Mouse (Mus musculus) layer of hippocampus, postnatal 36 days (tissue): ENCODE measurements around the gene Snd1. TPM values are rescaled to one million over a fixed set of nuclear protein-coding genes. Genes with fewer than 3 reads are reported as not detected.

Experiments used
- DNase-seq, 2 experiments: peaks; one replicate each; pipeline ENCODE4 v3.0.0; 2022
- total RNA-seq, 2 experiments: library from RNA; stranded (reverse); gene quantifications; 2 replicates each; pipeline ENCODE4 v1.2.3; 2021

The Snd1 gene
- total RNA-seq, 2 experiments from 2014 or later, result 107 to 114 TPM

DNA sequence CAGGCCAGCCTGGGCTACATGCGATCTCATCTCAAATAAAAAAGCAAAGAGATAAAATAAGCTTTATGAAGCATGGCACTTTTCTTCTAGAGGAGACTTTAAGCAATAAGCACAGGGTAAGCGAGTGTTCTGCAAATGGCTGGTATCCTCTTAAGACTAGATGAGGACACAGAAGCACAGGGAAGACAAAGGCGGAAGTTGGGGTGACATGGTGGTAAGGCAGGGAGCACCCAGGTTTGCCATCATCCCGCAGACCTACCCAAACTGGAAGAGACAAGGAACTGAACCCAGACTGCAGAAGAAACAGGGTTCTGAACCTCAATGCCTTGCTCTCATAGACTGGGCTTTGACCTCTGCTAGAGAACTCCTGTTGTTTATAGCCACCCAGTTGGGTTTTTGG is 119.8 kb downstream of the Snd1 start:
- no peak for DNase-seq

DNA sequence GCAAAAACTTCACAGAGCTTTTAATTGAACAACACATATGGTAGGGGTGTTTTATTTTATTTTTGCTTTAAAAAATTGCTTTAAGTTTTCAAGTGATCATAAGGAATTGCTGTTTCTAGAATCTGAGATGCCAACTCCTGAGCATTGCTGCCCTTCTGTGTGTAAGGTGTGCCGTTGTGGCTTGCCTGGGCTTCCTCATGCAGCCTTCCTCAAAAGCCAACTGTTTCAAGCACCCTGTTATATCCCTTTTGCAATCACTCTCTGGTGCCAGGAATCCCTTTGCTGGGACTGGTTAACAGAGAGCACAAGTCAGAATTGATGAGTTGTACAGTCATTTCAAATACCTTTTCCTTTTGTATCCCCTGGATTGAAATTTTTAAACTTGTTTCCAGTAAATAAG is 120.3 kb downstream of the Snd1 start:
- DNase-seq, result no peak

DNA sequence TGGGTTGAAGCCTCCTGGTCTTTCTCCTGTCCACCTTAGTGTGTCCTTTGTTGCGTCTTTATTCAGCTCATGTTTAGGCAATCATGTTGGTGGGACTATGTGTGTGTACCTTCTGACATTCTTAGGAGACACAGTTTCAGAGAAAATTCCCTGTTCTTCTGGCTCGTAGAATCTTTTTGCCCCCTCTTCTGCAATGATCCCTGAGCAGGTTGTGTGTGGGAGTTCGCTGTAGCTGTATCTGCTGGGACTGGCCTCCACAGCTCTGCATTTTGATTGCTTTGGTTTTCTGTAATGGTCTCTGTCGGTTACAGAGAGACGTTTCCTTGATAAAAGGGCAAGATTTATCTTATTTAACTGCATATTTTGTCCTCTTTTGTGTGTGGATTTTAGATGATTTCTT is 122.3 kb downstream of the Snd1 start:
- peak in 1 of 2 experiments; percentile 37 for DNase-seq

DNA sequence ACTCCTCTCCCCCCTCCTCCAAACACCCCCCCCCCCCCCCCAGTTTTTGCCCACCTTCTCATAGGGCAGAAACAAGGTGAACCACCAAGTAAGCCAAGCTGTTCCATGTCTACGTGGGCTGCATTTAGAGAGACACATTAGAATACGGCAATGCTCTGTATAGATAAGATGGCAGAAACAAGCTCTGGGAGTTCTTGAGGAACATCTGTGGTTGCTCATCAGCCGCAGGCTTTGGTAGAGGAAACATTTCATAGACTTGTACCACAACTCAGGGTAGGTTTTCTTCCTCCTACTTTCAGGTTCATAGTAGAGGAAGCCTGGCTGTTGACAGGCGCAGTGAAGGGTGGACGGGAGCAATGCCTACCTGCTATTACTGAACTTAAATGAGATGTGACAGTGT is 124.2 kb downstream of the Snd1 start:
- DNase-seq, result no peak

DNA sequence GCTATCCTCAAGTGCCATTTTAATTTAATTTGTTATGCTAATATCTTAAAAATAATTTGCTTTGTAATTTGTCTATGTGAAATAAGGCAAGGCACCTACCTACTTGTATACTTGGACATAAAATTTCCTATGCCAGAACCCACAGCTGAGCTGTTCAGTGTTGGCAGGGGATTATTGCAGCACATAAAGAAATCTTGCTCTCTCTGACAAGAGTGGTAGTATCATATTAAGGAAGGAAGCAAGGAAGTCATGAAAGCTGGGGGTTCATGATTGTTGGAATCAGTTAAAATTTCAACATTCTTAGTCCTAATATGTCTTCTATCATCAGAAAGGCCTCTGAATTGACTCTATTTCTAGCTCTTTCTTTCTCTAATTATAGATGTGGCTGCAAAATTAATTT is 125.5 kb downstream of the Snd1 start:
- no peak for DNase-seq

DNA sequence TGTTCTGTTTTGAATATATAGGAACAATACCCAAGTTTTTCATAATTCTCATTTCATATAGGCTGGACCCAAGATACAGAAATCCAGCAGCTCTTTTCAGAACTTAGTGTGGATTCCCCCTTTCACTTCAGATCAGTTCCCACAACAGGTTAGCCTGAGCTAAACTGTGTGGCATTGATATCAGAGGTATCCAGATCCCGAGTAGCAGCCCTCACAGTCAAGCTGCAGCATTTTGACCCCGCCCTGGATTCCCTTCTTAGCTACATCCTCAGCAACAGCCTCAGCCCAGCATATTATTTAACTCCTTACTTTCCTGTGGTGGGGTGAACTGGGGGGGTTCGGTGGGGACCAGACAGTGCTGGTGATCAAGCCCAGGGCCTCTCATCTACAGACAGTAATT is 128.5 kb downstream of the Snd1 start:
- no peak for DNase-seq

- no peak for DNase-seq
These were observed 128.9 kb downstream of the Snd1 start for GRCm38 (mm10) chr6:28603823-28604222.

DNA sequence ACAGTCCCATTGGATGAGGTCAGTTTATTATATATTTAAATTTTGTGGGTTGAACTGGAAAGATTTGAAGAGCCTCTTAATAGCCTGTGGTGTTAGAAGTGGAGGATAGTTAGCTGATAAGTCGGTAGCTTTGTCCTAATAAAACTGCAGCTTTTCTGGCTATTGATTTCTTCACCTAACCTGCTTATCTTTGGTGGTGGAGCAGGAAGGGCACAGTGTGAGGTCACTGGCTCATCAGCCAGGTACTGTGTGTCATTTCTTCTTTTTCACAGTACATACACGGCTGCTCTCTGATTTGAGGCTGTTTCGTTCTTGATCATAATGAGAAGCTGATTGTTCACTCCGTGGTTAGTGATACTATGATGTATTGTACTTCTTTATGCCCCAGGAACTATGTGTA is 134.4 kb downstream of the Snd1 start:
- DNase-seq, result no peak

DNA sequence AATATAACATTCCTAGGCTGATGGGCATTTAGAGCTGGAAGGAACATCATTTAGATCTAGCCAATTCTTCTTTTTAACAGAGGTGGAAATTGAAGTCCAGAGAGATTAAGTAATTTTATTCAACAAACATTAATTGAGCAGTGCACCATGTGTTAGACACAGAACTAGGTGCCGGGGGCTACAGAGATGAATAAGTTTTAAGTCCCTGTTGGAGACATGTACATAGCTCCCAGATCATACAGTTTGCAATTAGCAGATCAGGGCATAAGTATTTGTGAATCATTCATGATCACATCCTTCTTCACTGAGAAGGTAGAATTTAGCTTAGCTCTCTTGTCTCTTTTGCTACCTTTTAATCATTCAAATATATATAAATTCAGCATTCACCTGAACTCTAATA is 135.2 kb downstream of the Snd1 start:
- DNase-seq, result no peak

DNA sequence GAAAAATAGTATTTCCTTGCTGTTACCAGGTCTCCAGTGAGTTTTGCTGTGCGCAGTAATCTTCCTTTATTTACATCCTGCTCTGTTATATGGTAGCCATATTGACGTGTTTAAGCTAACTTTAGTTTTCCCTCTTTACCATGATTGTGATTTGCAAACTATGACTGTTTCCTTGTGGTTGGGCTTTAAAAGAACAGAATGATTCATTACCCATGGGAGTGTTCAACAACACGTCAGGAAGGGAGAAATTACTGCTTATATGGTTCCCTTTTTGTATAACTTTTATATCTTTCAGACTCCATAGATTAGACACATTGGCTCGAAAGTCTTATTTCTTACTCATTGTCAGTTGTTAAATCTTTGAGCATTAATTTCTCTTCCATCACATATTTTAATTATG is 138.5 kb downstream of the Snd1 start:
- DNase-seq, result no peak

DNA sequence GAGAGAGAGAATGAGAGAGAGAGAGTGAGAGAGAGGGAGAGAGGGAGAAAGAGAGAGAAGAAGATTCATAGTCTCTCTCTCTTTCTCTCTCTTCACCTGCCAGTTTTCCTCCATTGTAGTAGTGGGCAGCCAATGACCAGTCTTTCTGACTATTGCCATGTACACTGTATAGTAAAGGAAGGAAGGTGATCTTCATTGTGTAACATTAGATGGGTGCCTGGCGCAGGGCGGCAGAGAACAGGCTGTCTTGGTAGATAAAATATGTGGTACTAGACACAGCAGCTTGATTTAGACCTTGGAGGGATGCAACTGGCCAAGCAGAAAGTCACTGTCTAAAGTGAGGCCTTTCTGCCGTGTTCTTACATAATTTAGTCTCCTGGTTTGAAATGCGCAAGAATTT is 139.9 kb downstream of the Snd1 start:
- DNase-seq, result no peak

- no peak for DNase-seq
These were observed 140.5 kb downstream of the Snd1 start for GRCm38 (mm10) chr6:28615408-28615807.

GRCm38 (mm10) chr6:28615966-28616365 is 141.0 kb downstream of the Snd1 start:
- DNase-seq, result no peak

GRCm38 (mm10) chr6:28618299-28618698 is 143.4 kb downstream of the Snd1 start:
- no peak for DNase-seq

DNA sequence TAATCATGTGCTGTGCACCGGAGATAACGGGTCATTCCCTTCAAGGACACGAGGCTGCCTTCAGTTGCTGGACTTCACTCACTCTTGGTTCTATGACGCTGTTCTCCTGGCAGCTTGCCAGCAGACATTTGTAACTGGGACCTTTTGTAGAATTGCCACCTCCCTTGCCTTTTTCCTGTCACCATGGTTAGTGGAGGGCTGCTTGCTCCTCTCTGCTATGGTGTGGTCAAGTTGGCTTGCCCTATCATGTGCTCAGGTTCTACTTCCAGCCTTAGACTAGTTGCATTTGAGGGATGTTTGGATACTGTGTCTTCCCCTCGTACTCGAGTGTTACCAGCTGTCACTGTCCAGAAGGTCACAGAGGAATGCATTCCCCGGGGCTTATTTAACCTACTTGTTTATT is 143.8 kb downstream of the Snd1 start:
- DNase-seq, result no peak

DNA sequence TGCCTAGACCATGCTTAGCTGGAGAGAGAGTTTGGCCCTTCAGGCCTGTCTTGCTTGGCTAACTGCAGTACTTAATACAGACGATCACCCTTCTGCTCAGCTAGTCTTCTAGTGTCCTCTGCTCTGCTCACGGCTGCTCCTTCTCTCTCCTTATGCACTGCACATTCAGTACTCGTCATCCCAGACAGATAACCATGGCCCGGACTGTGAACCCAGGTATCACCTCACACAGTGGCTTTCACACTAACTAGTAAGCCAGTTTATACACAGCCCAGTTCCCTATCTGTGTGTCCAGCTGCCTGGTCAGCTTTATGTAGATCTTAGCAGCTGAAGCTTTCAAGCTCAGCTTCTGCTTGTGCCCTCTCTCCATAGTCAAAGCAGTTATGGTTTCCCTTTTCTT is 146.5 kb downstream of the Snd1 start:
- no peak for DNase-seq

DNA sequence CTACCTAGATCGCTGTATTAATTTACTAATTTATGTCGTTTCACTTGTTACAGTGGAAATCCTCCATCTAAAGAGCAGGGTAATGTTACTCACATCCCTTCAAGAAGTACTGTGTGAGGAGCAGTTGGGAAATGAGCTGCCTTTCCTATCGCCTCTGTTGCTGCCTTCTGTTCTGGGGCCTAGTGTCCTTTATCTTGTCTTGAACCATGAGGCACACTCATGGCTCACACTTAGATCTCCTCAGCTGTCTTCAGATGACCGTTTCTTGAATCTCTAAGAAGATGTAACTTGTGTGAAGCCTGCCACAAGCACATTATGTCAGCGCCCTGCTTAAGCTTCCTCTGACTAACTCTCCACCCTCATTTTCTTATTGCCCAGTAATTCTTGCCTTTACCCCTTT is 147.0 kb downstream of the Snd1 start:
- DNase-seq, result no peak

- no peak for DNase-seq
These were observed 147.6 kb downstream of the Snd1 start for GRCm38 (mm10) chr6:28622522-28622921.

DNA sequence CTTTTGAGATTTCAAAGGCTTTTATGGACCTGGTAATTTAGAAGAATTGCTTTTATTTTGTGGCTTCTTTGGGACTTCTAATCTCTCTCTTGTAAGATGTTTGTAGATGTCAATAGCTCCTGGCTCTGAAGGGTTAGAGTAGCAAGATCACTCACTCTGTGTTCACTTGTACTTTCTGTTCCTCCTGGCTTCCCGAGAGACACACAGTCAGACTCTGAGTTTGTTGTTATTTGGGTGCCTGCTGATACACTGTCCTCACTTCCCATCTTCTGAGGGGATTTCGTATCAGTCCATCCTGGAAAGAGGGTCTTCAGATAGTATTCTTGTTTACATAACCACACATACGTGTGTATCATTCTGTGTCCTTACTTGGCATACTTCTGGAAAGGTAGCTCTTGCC is 148.0 kb downstream of the Snd1 start:
- no peak for DNase-seq

DNA sequence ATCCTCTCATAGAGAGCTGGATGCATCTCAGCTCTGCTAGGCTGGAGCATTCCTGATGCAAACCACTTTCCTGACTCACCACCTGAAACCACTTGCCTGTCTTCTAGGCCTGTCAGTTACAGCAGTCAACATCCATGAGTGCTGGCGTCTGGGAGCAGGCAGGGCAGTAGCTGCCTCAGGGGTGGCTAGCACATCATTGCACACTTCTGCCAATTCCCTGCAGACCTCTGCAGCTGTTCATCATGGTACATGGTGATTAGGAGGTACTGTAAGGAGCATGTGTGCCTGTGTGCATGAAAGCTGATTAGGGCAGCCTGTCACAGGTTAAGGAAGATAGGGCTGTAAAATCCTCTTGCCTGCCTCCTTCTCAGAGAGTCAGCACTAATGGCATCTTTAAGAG is 153.5 kb downstream of the Snd1 start:
- DNase-seq, result no peak

- DNase-seq, result no peak
These were observed 154.9 kb downstream of the Snd1 start for GRCm38 (mm10) chr6:28629866-28630265.

DNA sequence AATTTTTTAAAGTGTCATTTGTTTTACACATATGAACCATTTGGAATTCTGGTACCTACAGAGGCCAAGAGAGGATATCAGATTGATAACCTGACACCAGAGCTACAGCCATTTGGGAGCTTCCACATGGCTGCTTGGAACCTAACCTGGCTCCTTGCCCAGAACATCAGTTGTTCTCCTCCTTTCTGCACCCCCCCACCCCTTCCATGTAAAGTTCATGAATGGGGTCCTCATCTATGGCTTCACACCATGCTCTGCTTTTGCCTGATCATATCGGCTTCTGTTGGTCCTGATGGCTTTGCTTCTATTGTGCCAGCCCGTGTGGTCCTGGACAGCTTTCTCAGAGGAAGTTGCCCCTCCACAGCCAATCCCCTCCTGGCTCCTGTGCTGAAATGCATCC is 156.0 kb downstream of the Snd1 start:
- DNase-seq, result no peak

DNA sequence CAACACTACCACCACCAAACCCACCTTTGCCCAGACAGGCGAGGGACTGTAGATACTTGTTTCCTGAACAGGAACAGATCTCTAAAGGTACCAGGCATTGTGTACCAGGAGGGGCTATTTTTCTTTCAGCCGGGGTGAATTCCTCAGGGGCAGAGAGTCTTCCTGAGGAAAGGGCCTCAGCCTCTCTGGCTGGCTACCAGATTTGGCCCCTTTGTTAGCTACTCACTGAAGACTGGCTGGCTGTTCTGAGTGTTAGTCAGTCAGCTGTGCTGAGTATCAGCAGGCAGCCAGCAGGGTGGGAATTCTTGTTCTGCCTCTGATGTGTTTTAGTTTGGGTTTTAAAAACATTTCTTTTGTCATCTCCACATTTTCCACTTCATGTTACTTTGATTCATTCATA is 158.2 kb downstream of the Snd1 start:
- no peak for DNase-seq

DNA sequence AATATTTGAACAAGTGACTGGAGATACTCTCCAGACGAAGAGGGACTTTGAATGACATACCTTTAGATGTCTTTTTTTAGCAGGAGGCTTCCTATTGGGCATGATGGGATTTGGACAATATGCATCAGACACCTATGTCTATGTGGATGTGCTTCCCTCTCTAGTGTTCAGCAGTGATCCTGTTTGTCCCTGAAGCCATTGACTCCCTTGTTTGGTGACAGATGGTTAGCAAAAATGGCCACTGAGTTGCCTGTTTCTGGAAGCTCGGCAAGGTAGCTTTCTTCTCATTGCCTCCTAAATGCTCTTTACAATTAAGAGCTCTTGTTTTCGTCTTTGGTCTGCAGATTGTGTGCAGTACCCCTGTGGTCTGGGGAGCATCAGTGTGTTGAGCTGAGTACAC is 158.7 kb downstream of the Snd1 start:
- no peak for DNase-seq

DNA sequence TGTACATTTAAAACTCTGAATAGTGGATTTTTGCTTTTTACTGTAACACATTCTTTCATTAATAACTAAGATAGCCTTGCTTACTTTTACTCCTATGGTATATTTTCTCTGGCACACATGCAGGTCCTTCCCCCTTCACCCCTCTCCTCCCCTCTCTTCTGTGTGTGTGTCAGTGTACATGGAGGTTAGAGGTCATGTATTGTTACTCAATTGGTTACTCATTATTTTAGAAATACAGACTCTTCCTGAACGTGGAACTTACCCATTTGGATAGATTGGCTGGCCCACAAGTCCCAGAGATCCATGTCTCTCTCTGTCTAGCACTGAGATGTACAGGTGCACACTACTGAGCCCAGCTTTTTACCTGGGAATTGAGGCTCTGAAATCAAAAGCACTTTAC is 160.2 kb downstream of the Snd1 start:
- DNase-seq, result no peak
